Comparison of ENCODE assay signal across 24 mouse cellular contexts in the genomic region with DNA sequence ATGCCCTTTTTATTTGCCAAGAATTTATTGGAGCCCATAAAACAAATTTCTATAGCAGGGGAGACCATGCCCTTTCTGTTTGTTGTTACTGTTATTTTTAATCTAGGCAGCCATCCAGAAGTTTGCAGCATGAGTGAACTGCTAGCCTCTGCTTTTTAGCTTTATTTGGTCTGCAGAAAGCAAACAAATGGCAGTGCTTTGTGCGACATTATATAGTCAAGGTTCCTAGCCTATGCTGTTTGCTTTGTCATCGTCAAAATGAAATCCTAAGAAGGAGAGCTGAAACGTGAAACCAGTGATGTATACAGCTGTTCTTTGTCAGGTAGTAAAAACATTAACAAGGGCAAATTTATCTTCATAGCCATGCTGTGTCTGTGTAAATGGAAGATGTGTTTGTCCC.
"Had no signal": no experiment of that assay in that cellular context is flagged by ENCODE, and none has a peak within 500 bp of the region (broad histone marks: within the 10 kb centered on the region; RNA-seq: fewer than 3 reads in every experiment).

No protein-coding gene starts in this region.

- H3K27ac ChIP-seq: forebrain, embryonic 15.5 days; heart, adult 2 months; heart, embryonic 13.5 days; heart, embryonic 15.5 days; hindbrain, embryonic 15.5 days; hindbrain, postnatal 0 days; limb, embryonic 13.5 days; limb, embryonic 15.5 days; liver, embryonic 12.5 days; liver, embryonic 14.5 days had no signal

- H3K27me3 ChIP-seq: forebrain, embryonic 15.5 days; heart, embryonic 13.5 days; heart, embryonic 15.5 days; hindbrain, embryonic 15.5 days; limb, embryonic 15.5 days; liver, embryonic 12.5 days had no signal

- H3K9me3 ChIP-seq: forebrain, embryonic 15.5 days; heart, embryonic 13.5 days; heart, embryonic 15.5 days; hindbrain, embryonic 15.5 days; limb, embryonic 15.5 days; liver, embryonic 12.5 days had no signal

- H3K36me3 ChIP-seq: forebrain, embryonic 15.5 days; heart, embryonic 13.5 days; heart, embryonic 15.5 days; hindbrain, embryonic 15.5 days; limb, embryonic 13.5 days; limb, embryonic 15.5 days; liver, embryonic 12.5 days had no signal

- H3K4me1 ChIP-seq: heart, embryonic 13.5 days; heart, embryonic 15.5 days; limb, embryonic 15.5 days; liver, embryonic 12.5 days had no signal

- H3K4me3 ChIP-seq: forebrain, embryonic 15.5 days; heart, adult 2 months; heart, embryonic 13.5 days; heart, embryonic 15.5 days; hindbrain, embryonic 15.5 days; limb, embryonic 13.5 days; limb, embryonic 15.5 days; liver, embryonic 12.5 days had no signal

- ATAC-seq: forebrain, embryonic 15.5 days; forebrain, postnatal 0 days; hindbrain, postnatal 0 days; intestine, embryonic 16.5 days; liver, embryonic 12.5 days had no signal

- H3K9ac ChIP-seq: forebrain, embryonic 15.5 days; forebrain, postnatal 0 days; heart, embryonic 13.5 days; heart, embryonic 15.5 days; hindbrain, embryonic 15.5 days; limb, embryonic 13.5 days; limb, embryonic 15.5 days; liver, embryonic 12.5 days; liver, embryonic 14.5 days had no signal

- DNase-seq: forebrain, postnatal 0 days; gastrocnemius, postnatal 14 days; gastrocnemius, postnatal 36 days; heart, adult 11 months; heart, adult 2 months; heart, postnatal 14 days; heart, postnatal 36 days; kidney, adult 11 months; kidney, adult 2 months; kidney, postnatal 10 days; layer of hippocampus, adult 9-11 months; layer of hippocampus, postnatal 36 days; left cerebral cortex, postnatal 4 days had no signal

- H3K4me2 ChIP-seq: forebrain, embryonic 15.5 days; heart, embryonic 11.5 days; heart, embryonic 13.5 days; heart, embryonic 15.5 days; hindbrain, embryonic 15.5 days; limb, embryonic 13.5 days; limb, embryonic 15.5 days; liver, embryonic 12.5 days had no signal
